Mouse (Mus musculus) hindbrain, embryonic 13.5 days (tissue): ENCODE results near the gene Sema3e. TPM values are rescaled to one million over a fixed set of nuclear protein-coding genes. Genes with fewer than 3 reads are reported as not detected.

Experiments used
- ATAC-seq: fragments of 200-750 bp; cut with Nextera tagmentation; 2 replicates; pipeline ENCODE4 v1.8.0; 2017; ENCODE audit warnings: moderate TSS enrichment; ENCODE audit not compliant: low FRiP score
- H3K27ac ChIP-seq: fragments of 300-500 bp; sonication (generic); 2 replicates; pipeline ENCODE4 v1.5.1; 2015; ENCODE audit warnings: inconsistent platforms, mild to moderate bottlenecking, moderate library complexity
- H3K27me3 ChIP-seq: fragments of 300-500 bp; sonication (generic); 2 replicates; pipeline ENCODE4 v1.6.1; 2015; ENCODE audit warnings: mild to moderate bottlenecking, inconsistent platforms
- H3K36me3 ChIP-seq: fragments of 300-500 bp; sonication (generic); 2 replicates; pipeline ENCODE4 v1.6.1; 2015; ENCODE audit warnings: mild to moderate bottlenecking, inconsistent platforms
- H3K4me1 ChIP-seq: fragments of 300-500 bp; sonication (generic); replicated peaks from 2 replicates; pipeline ENCODE4 v1.6.1; 2015; ENCODE audit warnings: inconsistent platforms
- H3K4me2 ChIP-seq: fragments of 300-500 bp; sonication (generic); 2 replicates; pipeline ENCODE4 v1.6.1; 2015; ENCODE audit warnings: inconsistent platforms, mild to moderate bottlenecking, moderate library complexity
- H3K4me3 ChIP-seq: fragments of 300-500 bp; sonication (generic); 2 replicates; pipeline ENCODE4 v1.5.1; 2015; ENCODE audit warnings: mild to moderate bottlenecking, inconsistent platforms
- H3K9ac ChIP-seq: fragments of 300-500 bp; sonication (generic); 2 replicates; pipeline ENCODE4 v1.6.1; 2015; ENCODE audit warnings: mild to moderate bottlenecking, inconsistent platforms
- H3K9me3 ChIP-seq: fragments of 300-500 bp; sonication (generic); 2 replicates; pipeline ENCODE4 v1.6.1; 2016; ENCODE audit warnings: inconsistent platforms
- WGBS: fragments of 180-500 bp; shearing (Covaris S2); methylation state at CpG from one replicate; pipeline ENCODE4 v1.1.7; 2015; 5-methylcytosine and 5-hydroxymethylcytosine counted together
- polyA plus RNA-seq: library from polyadenylated mRNA; unstranded; fragments of >200 nt; fragmentation: Nextera tagmentation; extraction: Ambion mirVana; gene quantifications from 2 replicates; pipeline ENCODE4 v1.2.1, GENCODE M21; 2015

Gene Sema3e
- polyA plus RNA-seq, 1 experiment from 2014 or later, result 4.7 TPM

DNA sequence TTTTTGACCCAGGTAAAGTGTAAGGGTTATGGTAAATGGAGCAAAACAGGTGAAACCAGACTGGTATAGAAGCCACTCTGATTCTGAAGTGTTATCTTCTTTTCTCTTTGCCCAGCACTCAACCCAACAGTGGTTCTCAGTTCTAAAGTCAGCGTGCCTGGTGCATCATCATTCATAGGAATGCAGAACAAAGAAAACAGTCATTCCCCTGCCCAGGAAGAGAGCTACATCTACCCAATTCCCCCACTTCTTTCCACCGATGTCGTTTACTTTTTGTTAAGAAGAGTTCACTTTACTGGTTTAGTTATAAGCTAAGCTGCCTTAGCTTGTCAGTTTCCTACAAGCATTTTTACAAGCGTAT is 65.5 kb downstream of the Sema3e start:
- Histone ChIP-seq H3K27ac (no peak overlapping the region), H3K27me3 (no peaks in the 10 kb centered on the region), H3K36me3 (no peaks in the 10 kb centered on the region), H3K4me2 (no peak overlapping the region), H3K4me1 (peaks cover 7% of the 10 kb centered on the region), H3K4me3 (no peak overlapping the region), H3K9me3 (no peaks in the 10 kb centered on the region), H3K9ac (no peak overlapping the region)
- ATAC-seq, result no peak
- 81% methylated on average over 4 of the region's 4 CpGs for WGBS

- H3K36me3 ChIP-seq, result no peaks in the 10 kb centered on the region
- no peak overlapping the region for H3K27ac ChIP-seq
- H3K4me3 ChIP-seq, result no peak overlapping the region
- 48% methylated on average over 14 of the region's 14 CpGs for WGBS
- no peaks in the 10 kb centered on the region for H3K27me3 ChIP-seq
- H3K9me3 ChIP-seq, result no peaks in the 10 kb centered on the region
- H3K4me2 ChIP-seq, result peak overlapping the region; percentile 31
- peaks cover 7% of the 10 kb centered on the region for H3K4me1 ChIP-seq
- ATAC-seq, result 0 out of 2 replicates have a peak, but pooled peaks have one; percentile 13
- no peak overlapping the region for H3K9ac ChIP-seq
Observed at GRCm38 (mm10) chr5:14092262-14092776, 67.2 kb downstream of the Sema3e start.

DNA sequence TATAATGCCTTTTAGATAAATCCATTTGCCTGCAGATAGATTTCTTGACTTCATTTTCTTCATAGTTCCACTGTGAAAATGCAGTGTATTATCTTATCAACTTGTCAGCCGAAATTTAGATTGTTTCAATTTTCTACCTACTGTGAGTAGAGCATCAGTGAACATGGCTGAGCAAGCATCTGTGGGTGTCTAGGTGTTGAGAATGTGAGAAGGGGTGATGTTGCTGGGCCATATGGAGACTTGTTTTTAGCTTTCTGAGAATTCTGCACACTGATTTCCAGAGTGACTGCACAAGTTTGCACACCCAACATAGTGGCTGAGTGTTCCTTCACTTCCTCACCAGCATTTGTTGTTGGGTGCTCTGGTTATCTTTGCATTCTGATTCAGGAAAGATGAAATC is 71.1 kb downstream of the Sema3e start:
- no peaks in the 10 kb centered on the region for H3K9me3 ChIP-seq
- no peaks in the 10 kb centered on the region for H3K27me3 ChIP-seq
- peaks cover 7% of the 10 kb centered on the region for H3K4me1 ChIP-seq
- H3K4me3 ChIP-seq, result no peak overlapping the region
- H3K36me3 ChIP-seq, result no peaks in the 10 kb centered on the region
- H3K27ac ChIP-seq, result no peak overlapping the region
- H3K9ac ChIP-seq, result no peak overlapping the region
- no peak overlapping the region for H3K4me2 ChIP-seq
- WGBS, result 92% methylated on average over 1 of the region's 1 CpGs
- ATAC-seq, result no peak

DNA sequence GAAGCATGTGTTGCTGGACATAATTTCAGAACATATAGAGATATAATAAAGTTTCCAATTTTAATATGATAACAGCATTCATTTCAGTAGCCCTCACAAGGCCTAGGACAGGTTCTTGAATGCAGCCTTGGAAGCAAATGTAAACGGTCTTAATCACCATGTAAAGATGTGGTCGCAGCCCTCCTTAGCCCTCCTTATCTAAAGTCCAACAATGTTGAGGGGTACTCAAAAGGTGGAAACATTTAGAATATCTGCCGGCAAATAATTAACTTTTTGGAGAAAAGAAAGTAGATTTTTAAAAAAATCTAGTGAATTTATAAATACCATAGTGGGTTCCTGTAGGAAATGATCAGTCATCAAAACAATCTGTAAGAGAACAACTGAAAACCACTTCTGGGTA is 73.6 kb downstream of the Sema3e start:
- Histone ChIP-seq H3K9me3 (no peaks in the 10 kb centered on the region), H3K27ac (no peak overlapping the region), H3K4me1 (no peaks in the 10 kb centered on the region), H3K27me3 (no peaks in the 10 kb centered on the region), H3K4me3 (no peak overlapping the region), H3K4me2 (no peak overlapping the region), H3K36me3 (no peaks in the 10 kb centered on the region), H3K9ac (no peak overlapping the region)
- ATAC-seq, result no peak
- WGBS, result 93% methylated on average over 3 of the region's 3 CpGs

- Histone ChIP-seq H3K4me1 (no peaks in the 10 kb centered on the region), H3K4me2 (no peak overlapping the region), H3K36me3 (no peaks in the 10 kb centered on the region), H3K27ac (no peak overlapping the region), H3K4me3 (no peak overlapping the region), H3K9ac (no peak overlapping the region), H3K27me3 (no peaks in the 10 kb centered on the region), H3K9me3 (no peaks in the 10 kb centered on the region)
- no peak for ATAC-seq
- 85% methylated on average over 4 of the region's 4 CpGs for WGBS
Observed at GRCm38 (mm10) chr5:14107365-14107764, 82.3 kb downstream of the Sema3e start.

DNA sequence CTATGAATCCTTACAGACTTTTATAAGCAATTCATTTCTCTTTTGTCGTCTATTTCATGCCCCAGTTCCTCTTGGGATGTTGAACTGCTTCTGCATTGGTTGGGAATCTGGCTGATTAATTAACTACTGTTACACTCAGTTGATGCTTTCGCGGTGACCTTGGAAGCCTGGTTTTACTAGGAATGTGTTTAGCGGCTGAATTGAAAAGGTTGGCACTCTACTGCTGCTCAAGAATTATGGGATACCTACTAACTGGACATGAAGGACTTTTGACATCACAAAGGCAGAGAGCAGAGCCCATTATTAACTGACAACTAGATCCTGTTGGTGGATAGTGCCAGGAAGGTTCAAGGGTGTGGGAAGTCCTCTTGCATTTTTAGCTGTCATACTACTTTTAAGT is 83.9 kb downstream of the Sema3e start:
- Histone ChIP-seq H3K27ac (no peak overlapping the region), H3K36me3 (no peaks in the 10 kb centered on the region), H3K4me3 (no peak overlapping the region), H3K4me2 (no peak overlapping the region), H3K4me1 (no peaks in the 10 kb centered on the region), H3K9me3 (no peaks in the 10 kb centered on the region), H3K9ac (no peak overlapping the region), H3K27me3 (no peaks in the 10 kb centered on the region)
- WGBS, result 74% methylated on average over 4 of the region's 4 CpGs
- ATAC-seq, result no peak

- Histone ChIP-seq H3K27ac (no peak overlapping the region), H3K4me3 (no peak overlapping the region), H3K27me3 (no peaks in the 10 kb centered on the region), H3K36me3 (no peaks in the 10 kb centered on the region), H3K4me2 (no peak overlapping the region), H3K4me1 (no peaks in the 10 kb centered on the region), H3K9me3 (no peaks in the 10 kb centered on the region), H3K9ac (no peak overlapping the region)
- ATAC-seq, result no peak
- 85% methylated on average over 4 of the region's 4 CpGs for WGBS
Observed at GRCm38 (mm10) chr5:14111401-14111800, 86.3 kb downstream of the Sema3e start.

DNA sequence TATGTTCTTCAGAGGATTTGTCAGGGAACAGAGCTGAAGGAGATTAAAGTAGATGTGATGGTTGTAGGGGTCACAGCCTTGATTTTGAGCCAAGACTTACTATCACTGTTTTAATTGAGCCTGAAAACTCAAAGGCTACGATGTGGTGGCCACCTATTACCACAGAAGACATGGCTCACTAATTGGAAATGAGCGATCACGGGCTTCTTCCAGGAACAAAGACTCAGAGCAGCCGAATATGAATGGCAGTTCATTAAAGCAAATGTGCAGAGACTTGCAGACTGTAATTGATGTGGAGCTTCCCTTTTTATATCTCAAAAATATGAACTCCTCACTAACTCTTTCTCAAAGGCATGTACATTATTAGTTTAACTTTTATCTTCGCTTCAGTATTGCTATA is 96.8 kb downstream of the Sema3e start:
- H3K9ac ChIP-seq, result no peak overlapping the region
- H3K36me3 ChIP-seq, result no peaks in the 10 kb centered on the region
- no peak overlapping the region for H3K4me3 ChIP-seq
- no peaks in the 10 kb centered on the region for H3K27me3 ChIP-seq
- no peaks in the 10 kb centered on the region for H3K9me3 ChIP-seq
- no peak for ATAC-seq
- H3K27ac ChIP-seq, result no peak overlapping the region
- no peaks in the 10 kb centered on the region for H3K4me1 ChIP-seq
- WGBS, result 76% methylated on average over 5 of the region's 5 CpGs
- no peak overlapping the region for H3K4me2 ChIP-seq

GRCm38 (mm10) chr5:14126591-14126990 is 101.5 kb downstream of the Sema3e start:
- H3K27ac ChIP-seq, result no peak overlapping the region
- H3K9ac ChIP-seq, result no peak overlapping the region
- no peaks in the 10 kb centered on the region for H3K27me3 ChIP-seq
- 52% methylated on average over 1 of the region's 1 CpGs for WGBS
- H3K4me1 ChIP-seq, result no peaks in the 10 kb centered on the region
- no peak for ATAC-seq
- no peak overlapping the region for H3K4me2 ChIP-seq
- H3K4me3 ChIP-seq, result no peak overlapping the region
- no peaks in the 10 kb centered on the region for H3K36me3 ChIP-seq
- no peaks in the 10 kb centered on the region for H3K9me3 ChIP-seq

DNA sequence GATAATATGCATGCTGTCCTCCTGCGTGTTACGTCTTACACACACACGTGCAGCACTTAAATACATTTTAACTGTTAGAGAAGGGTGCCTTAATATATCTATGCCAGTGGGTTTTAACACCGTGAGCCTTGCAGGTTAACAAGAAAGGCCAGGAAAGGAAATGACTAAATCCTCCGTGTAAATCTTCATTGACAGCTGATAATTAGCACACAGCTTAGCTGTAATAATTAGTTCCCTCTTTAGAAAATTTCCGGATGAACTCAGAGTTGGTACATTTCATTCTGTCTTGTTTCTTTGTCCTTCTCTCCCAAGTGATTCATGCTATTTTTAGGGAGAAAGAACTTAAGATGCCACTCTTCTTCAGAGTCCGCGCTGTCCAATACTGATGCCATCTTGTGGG is 110.9 kb downstream of the Sema3e start:
- Histone ChIP-seq H3K4me3 (no peak overlapping the region), H3K36me3 (no peaks in the 10 kb centered on the region), H3K27ac (no peak overlapping the region), H3K27me3 (no peaks in the 10 kb centered on the region), H3K9me3 (no peaks in the 10 kb centered on the region), H3K4me2 (no peak overlapping the region), H3K4me1 (no peaks in the 10 kb centered on the region), H3K9ac (no peak overlapping the region)
- ATAC-seq, result no peak
- 77% methylated on average over 8 of the region's 8 CpGs for WGBS

DNA sequence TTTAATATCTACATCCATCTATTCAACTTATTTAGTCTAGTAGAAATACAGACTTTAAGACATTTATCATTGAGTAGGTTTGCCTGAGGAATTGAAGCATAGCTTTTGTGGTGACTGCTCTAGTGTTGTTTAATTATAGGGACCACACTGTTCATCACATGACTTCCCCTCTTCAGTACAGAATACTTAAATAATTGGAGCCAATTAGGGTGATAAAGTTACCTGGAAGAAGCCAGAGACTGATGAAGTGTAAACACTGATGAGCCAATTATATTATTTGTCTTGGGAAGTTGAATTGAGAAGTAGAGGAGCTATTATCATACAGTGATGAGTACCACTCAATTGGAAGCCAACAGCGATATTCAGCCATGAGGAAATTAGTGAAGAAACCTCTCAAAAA is 113.6 kb downstream of the Sema3e start:
- Histone ChIP-seq H3K27ac (no peak overlapping the region), H3K9ac (no peak overlapping the region)
- 92% methylated on average over 1 of the region's 1 CpGs for WGBS

GRCm38 (mm10) chr5:14162579-14162978 is 137.5 kb downstream of the Sema3e start:
- no peak overlapping the region for H3K27ac ChIP-seq
- H3K36me3 ChIP-seq, result no peaks in the 10 kb centered on the region
- peak; percentile 50; the same call in 1 of the 2 replicates for ATAC-seq
- 61% methylated on average over 5 of the region's 5 CpGs for WGBS
- H3K4me3 ChIP-seq, result no peak overlapping the region
- H3K9me3 ChIP-seq, result no peaks in the 10 kb centered on the region
- H3K4me2 ChIP-seq, result no peak overlapping the region
- H3K9ac ChIP-seq, result no peak overlapping the region
- no peaks in the 10 kb centered on the region for H3K27me3 ChIP-seq
- H3K4me1 ChIP-seq, result peaks cover 7% of the 10 kb centered on the region; the same call in 1 of the 2 replicates

More for the DNA sequence above, 113.6 kb downstream of the Sema3e start:
- no peaks in the 10 kb centered on the region for H3K36me3 ChIP-seq
- no peak overlapping the region for H3K4me2 ChIP-seq
- no peak overlapping the region for H3K4me3 ChIP-seq
- H3K9me3 ChIP-seq, result no peaks in the 10 kb centered on the region
- no peaks in the 10 kb centered on the region for H3K4me1 ChIP-seq
- no peaks in the 10 kb centered on the region for H3K27me3 ChIP-seq
- ATAC-seq, result no peak

DNA sequence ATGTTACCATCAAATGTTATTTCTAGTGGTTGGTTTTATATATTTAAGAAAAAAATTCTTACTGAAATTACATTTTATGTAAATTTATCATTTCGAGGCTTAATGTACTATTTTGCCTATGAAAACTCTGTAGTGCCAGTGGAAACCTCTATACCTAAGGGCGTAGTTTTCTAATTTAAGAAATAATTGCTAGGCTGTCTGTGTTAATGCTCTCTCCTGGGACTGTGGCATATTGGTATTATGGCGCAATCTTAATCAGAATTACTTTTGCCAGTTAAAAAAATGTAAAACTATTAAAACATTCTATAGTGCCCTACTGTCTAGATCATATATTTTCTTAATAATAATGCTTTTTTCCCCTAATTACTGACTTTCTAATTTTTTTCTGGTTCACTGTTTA is 138.2 kb downstream of the Sema3e start:
- peak; percentile 80 for ATAC-seq

More for the DNA sequence above, 138.2 kb downstream of the Sema3e start:
- 67% methylated on average over 3 of the region's 3 CpGs for WGBS
- Histone ChIP-seq H3K36me3 (no peaks in the 10 kb centered on the region), H3K4me1 (peaks cover 7% of the 10 kb centered on the region; the same call in 1 of the 2 replicates), H3K9ac (no peak overlapping the region), H3K9me3 (no peaks in the 10 kb centered on the region), H3K27ac (no peak overlapping the region), H3K4me2 (no peak overlapping the region), H3K4me3 (no peak overlapping the region), H3K27me3 (no peaks in the 10 kb centered on the region)
